Mouse (Mus musculus) embryo, embryonic 11 days (tissue): Measurements from ENCODE around the gene Lim2.

Experiments used
- DNase-seq: peaks from one replicate; pipeline ENCODE4 v3.0.0-alpha.2; 2015

Lim2 gene

GRCm38 (mm10) chr7:43447801-43448200 is 20.3 kb downstream of the Lim2 start:
- DNase-seq = no peak

GRCm38 (mm10) chr7:43448246-43448645 is 20.8 kb downstream of the Lim2 start:
- no peak for DNase-seq

GRCm38 (mm10) chr7:43449811-43450210 is 22.3 kb downstream of the Lim2 start:
- DNase-seq = no peak

- DNase-seq = no peak
Observed at GRCm38 (mm10) chr7:43451726-43452125, 24.3 kb downstream of the Lim2 start.

GRCm38 (mm10) chr7:43452609-43453008 is 25.1 kb downstream of the Lim2 start:
- peak; percentile 11 for DNase-seq

- no peak for DNase-seq
Observed at GRCm38 (mm10) chr7:43453599-43454355, 26.3 kb downstream of the Lim2 start.

- DNase-seq = no peak
Observed at GRCm38 (mm10) chr7:43454371-43454770, 26.9 kb downstream of the Lim2 start.

GRCm38 (mm10) chr7:43462851-43463250 is 35.4 kb downstream of the Lim2 start, which contains the start of gene Vsig10l:
Gene Vsig10l, plus strand, starts transcription at chr7:43463151.
- DNase-seq = no peak

- DNase-seq = no peak
Observed at GRCm38 (mm10) chr7:43463976-43464375, 36.5 kb downstream of the Lim2 start.

GRCm38 (mm10) chr7:43464864-43465343 is 37.4 kb downstream of the Lim2 start:
- peak; percentile 76 for DNase-seq

GRCm38 (mm10) chr7:43465344-43466098 is 38.1 kb downstream of the Lim2 start:
- DNase-seq = peak; percentile 90

- peak; percentile 88 for DNase-seq
Observed at GRCm38 (mm10) chr7:43466099-43466694, 38.7 kb downstream of the Lim2 start.

- peak; percentile 26 for DNase-seq
Observed at GRCm38 (mm10) chr7:43470373-43470772, 42.9 kb downstream of the Lim2 start.

GRCm38 (mm10) chr7:43475706-43476105 is 48.2 kb downstream of the Lim2 start:
- peak; percentile 35 for DNase-seq

GRCm38 (mm10) chr7:43476376-43476775 is 48.9 kb downstream of the Lim2 start:
- peak; percentile 33 for DNase-seq

GRCm38 (mm10) chr7:43481191-43481590 is 53.7 kb downstream of the Lim2 start:
- no peak for DNase-seq

GRCm38 (mm10) chr7:43482090-43482716 is 54.7 kb downstream of the Lim2 start:
- DNase-seq = peak; percentile 8

GRCm38 (mm10) chr7:43483236-43483635 is 55.8 kb downstream of the Lim2 start:
- peak; percentile 56 for DNase-seq
